Mouse (Mus musculus): ENCODE measurements around the gene Tlcd1. TPM values are rescaled to one million over a fixed set of nuclear protein-coding genes. Genes with fewer than 3 reads are reported as not detected.
A peak's percentile ranks its signal among the peaks of the same experiment; 100 is the strongest.
"Not testable (repeated sequence)": the region's sequence is repeated elsewhere in the genome, so short reads cannot be mapped to it uniquely, and the experiment has no call there.

Tlcd1 gene
- total RNA-seq, 2 experiments from 2014 or later, result 1.9 to 2.4 TPM

GRCm38 (mm10) chr11:78177903-78178858 lies 1.7 kb downstream of the Tlcd1 start:
- DNase-seq, result peak; percentile 93

- DNase-seq, result no peak
These were observed 2.4 kb downstream of the Tlcd1 start for GRCm38 (mm10) chr11:78178859-78179437.

- no peak for DNase-seq
These were observed 3.0 kb downstream of the Tlcd1 start for GRCm38 (mm10) chr11:78179438-78179999.

GRCm38 (mm10) chr11:78180081-78180761 lies 3.7 kb downstream of the Tlcd1 start:
- no peak for DNase-seq

- no peak for DNase-seq
These were observed 5.4 kb downstream of the Tlcd1 start for GRCm38 (mm10) chr11:78181830-78182357.

- DNase-seq, result no peak
These were observed 5.9 kb downstream of the Tlcd1 start for GRCm38 (mm10) chr11:78182450-78182849.

GRCm38 (mm10) chr11:78182961-78183844 lies 6.7 kb downstream of the Tlcd1 start, which contains the start of gene Rpl23a:
Rpl23a (minus strand) TSS chr11:78183584.
- peak; percentile 79 for DNase-seq

- no peak for DNase-seq
These were observed 7.5 kb downstream of the Tlcd1 start for GRCm38 (mm10) chr11:78183884-78184514.

GRCm38 (mm10) chr11:78184702-78185101 lies 8.2 kb downstream of the Tlcd1 start:
- DNase-seq, result not testable (repeated sequence)

GRCm38 (mm10) chr11:78188331-78189233 lies 12.1 kb downstream of the Tlcd1 start, which contains the start of gene Rab34:
Rab34 (plus strand) TSS chr11:78188430.
- peak; percentile 79 for DNase-seq

- DNase-seq, result peak; percentile 53
These were observed 12.9 kb downstream of the Tlcd1 start for GRCm38 (mm10) chr11:78189234-78190040.

GRCm38 (mm10) chr11:78190041-78190440 lies 13.5 kb downstream of the Tlcd1 start:
- no peak for DNase-seq

GRCm38 (mm10) chr11:78193113-78193512 lies 16.6 kb downstream of the Tlcd1 start, which contains the start of gene Proca1:
Proca1 (plus strand) TSS chr11:78193392.
- no peak for DNase-seq

- DNase-seq, result peak; percentile 63
These were observed 18.0 kb downstream of the Tlcd1 start for GRCm38 (mm10) chr11:78194411-78195100.

GRCm38 (mm10) chr11:78195101-78195863 lies 18.8 kb downstream of the Tlcd1 start:
- no peak for DNase-seq

- DNase-seq, result no peak
These were observed 25.9 kb downstream of the Tlcd1 start for GRCm38 (mm10) chr11:78202372-78202771.

GRCm38 (mm10) chr11:78204287-78204686 lies 27.8 kb downstream of the Tlcd1 start:
- no peak for DNase-seq

Measured in gastrocnemius, postnatal 25 days (tissue).